Mouse (Mus musculus) limb, embryonic 15.5 days (tissue): ENCODE results near the gene Ccdc88a. TPM values are rescaled to one million over a fixed set of nuclear protein-coding genes. Genes with fewer than 3 reads are reported as not detected.
"Not testable (repeated sequence)": the region's sequence is repeated elsewhere in the genome, so short reads cannot be mapped to it uniquely, and the experiment has no call there.

Source experiments
- ATAC-seq: fragments of 200-750 bp; cut with Nextera tagmentation; 2 replicates; pipeline ENCODE4 v1.8.0; 2017; ENCODE audit warnings: low read depth, moderate TSS enrichment; ENCODE audit not compliant: insufficient number of reproducible peaks, low FRiP score, low TSS enrichment
- H3K27ac ChIP-seq: fragments of 300-500 bp; sonication (generic); 2 replicates; pipeline ENCODE4 v1.5.1; 2015; ENCODE audit warnings: moderate library complexity, mild to moderate bottlenecking, inconsistent platforms
- H3K27me3 ChIP-seq: fragments of 300-500 bp; sonication (generic); 2 replicates; pipeline ENCODE4 v1.6.1; 2015; ENCODE audit warnings: inconsistent platforms
- H3K36me3 ChIP-seq: fragments of 300-500 bp; sonication (generic); 2 replicates; pipeline ENCODE4 v1.6.1; 2015; ENCODE audit warnings: inconsistent platforms
- H3K4me1 ChIP-seq: fragments of 300-500 bp; sonication (generic); 2 replicates; pipeline ENCODE4 v1.6.1; 2015; ENCODE audit warnings: inconsistent platforms
- H3K4me2 ChIP-seq: fragments of 300-500 bp; sonication (generic); 2 replicates; pipeline ENCODE4 v1.6.1; 2015; ENCODE audit warnings: mild to moderate bottlenecking, inconsistent platforms
- H3K4me3 ChIP-seq: fragments of 300-500 bp; sonication (generic); 2 replicates; pipeline ENCODE4 v1.5.1; 2015; ENCODE audit warnings: mild to moderate bottlenecking, inconsistent platforms
- H3K9ac ChIP-seq: fragments of 300-500 bp; sonication (generic); 2 replicates; pipeline ENCODE4 v1.6.1; 2015; ENCODE audit warnings: inconsistent platforms
- H3K9me3 ChIP-seq: fragments of 300-500 bp; sonication (generic); 2 replicates; pipeline ENCODE4 v1.6.1; 2016; ENCODE audit warnings: inconsistent platforms
- WGBS: fragments of 180-500 bp; shearing (Covaris S2); methylation state at CpG from one replicate; pipeline ENCODE4 v1.1.7; 2015; 5-methylcytosine and 5-hydroxymethylcytosine counted together
- polyA plus RNA-seq: library from polyadenylated mRNA; unstranded; fragments of >200 nt; fragmentation: Nextera tagmentation; extraction: Ambion mirVana; gene quantifications from 2 replicates; pipeline ENCODE4 v1.2.1, GENCODE M21; 2015

Gene Ccdc88a
- polyA plus RNA-seq, 1 experiment from 2014 or later: 42.9 TPM

GRCm38 (mm10) chr11:29545150-29545752 is 171.8 kb downstream of the Ccdc88a start:
- not testable (repeated sequence) for H3K4me2 ChIP-seq, H3K4me3 ChIP-seq, H3K4me1 ChIP-seq, ATAC-seq, H3K27ac ChIP-seq, H3K9ac ChIP-seq, H3K27me3 ChIP-seq, H3K9me3 ChIP-seq
- 84% methylated on average over 4 of the region's 4 CpGs for WGBS
- H3K36me3 ChIP-seq: peaks cover 33% of the 10 kb centered on the region

GRCm38 (mm10) chr11:29546297-29546696 is 172.8 kb downstream of the Ccdc88a start:
- not testable (repeated sequence) for ATAC-seq

DNA sequence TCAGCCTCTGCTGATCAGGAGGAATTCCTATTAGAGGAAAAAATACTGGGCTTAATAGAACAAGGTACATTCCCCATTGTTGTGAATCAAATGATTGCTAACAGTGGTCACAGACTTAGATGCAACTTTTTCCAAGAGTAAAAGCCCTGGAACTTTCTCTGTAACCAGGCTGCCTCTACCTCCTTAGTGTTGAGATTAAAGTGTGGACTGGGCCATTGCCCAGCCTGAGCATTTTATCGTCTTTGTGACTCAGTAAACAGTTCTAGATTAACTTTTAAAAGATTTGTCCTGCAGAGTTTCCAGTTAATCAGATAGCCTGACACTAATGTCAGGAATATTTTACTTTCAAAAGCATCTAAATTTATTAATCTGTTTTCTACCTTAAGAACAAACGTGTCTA is 173.3 kb downstream of the Ccdc88a start:
- H3K9ac ChIP-seq: peak overlapping the region; percentile 92
- H3K4me3 ChIP-seq: peak overlapping the region; percentile 75
- no peak for ATAC-seq
- H3K27ac ChIP-seq: peak overlapping the region; percentile 93; the same call in 1 of the 2 replicates
- no peaks in the 10 kb centered on the region for H3K27me3 ChIP-seq
- H3K4me2 ChIP-seq: peak overlapping the region; percentile 44
- WGBS: 22% methylated on average over 2 of the region's 2 CpGs
- H3K9me3 ChIP-seq: no peaks in the 10 kb centered on the region
- peaks cover 27% of the 10 kb centered on the region for H3K36me3 ChIP-seq
- peaks cover 7% of the 10 kb centered on the region for H3K4me1 ChIP-seq

More at GRCm38 (mm10) chr11:29546297-29546696, 172.8 kb downstream of the Ccdc88a start:
- not testable (repeated sequence) for H3K9me3 ChIP-seq, H3K27me3 ChIP-seq, H3K4me1 ChIP-seq, H3K9ac ChIP-seq
- WGBS: 87% methylated on average over 2 of the region's 2 CpGs
- H3K36me3 ChIP-seq: peaks cover 28% of the 10 kb centered on the region
- H3K27ac ChIP-seq: peak overlapping the region; percentile 93; the same call in 1 of the 2 replicates
- H3K4me2 ChIP-seq: peak overlapping the region; percentile 44
- H3K4me3 ChIP-seq: peak overlapping the region; percentile 75

GRCm38 (mm10) chr11:29547249-29547751 is 173.8 kb downstream of the Ccdc88a start:
- Histone ChIP-seq H3K4me2 (peak overlapping the region; percentile 44), H3K36me3 (peaks cover 25% of the 10 kb centered on the region), H3K4me1 (peaks cover 7% of the 10 kb centered on the region), H3K4me3 (peak overlapping the region; percentile 75), H3K27ac (peak overlapping the region; percentile 93), H3K9me3 (no peaks in the 10 kb centered on the region), H3K9ac (peak overlapping the region; percentile 92), H3K27me3 (no peaks in the 10 kb centered on the region)
- peak; percentile 32; the same call in 1 of the 2 replicates for ATAC-seq
- under 1% methylated on average over 27 of the region's 27 CpGs for WGBS

DNA sequence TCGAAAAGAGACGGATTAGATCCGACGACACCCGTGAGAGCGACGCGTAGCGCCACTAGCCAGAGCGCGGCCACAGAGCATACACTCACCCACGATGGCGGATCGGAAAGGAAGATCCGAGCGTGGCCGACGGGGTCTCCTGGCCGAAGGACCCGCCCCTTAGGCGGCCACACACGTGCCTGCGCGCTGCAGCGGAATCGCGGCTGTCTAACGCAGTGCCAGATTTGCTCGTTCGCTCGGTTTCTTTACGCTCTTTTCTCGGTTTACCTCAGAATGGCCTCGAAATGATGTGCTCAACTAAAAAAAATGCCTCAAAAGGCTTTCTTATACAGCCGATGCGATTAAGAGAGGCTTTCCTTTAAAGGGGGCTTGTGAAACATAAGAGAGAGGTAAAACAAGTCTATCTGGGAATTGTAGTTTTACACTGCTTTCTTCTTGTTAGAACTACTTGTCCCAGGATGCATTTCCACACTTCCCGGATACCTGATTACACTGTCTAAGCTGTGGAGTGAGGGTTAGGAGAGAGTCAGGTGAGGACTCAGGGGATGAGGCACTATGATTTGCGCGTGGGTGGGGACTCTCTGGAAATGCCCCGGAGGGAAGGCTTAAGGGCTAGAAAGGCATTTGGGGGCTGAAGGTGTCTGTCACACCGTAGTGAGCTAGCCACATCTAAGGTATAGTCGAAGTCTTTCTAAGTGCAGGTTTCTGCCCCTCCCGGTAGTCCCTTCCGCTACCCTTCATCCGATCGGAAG is 174.5 kb downstream of the Ccdc88a start, which contains the start of the genes Clhc1 and Rps27a:
TSS of gene Clhc1 (plus strand) at position 199 of the 752 bp plus-strand sequence.
TSS of gene Rps27a (minus strand) at position 358 of the 752 bp plus-strand sequence.
- Histone ChIP-seq H3K27ac (peak within 1 kb of the TSS; percentile 93), H3K9ac (peak within 1 kb of the TSS; percentile 92), H3K4me3 (peak within 1 kb of the TSS; percentile 75), H3K4me1 (peaks cover 7% of the 10 kb centered on the region), H3K4me2 (peak within 1 kb of the TSS; percentile 55), H3K36me3 (peaks cover 23% of the 10 kb centered on the region), H3K9me3 (no peaks in the 10 kb centered on the region), H3K27me3 (no peaks in the 10 kb centered on the region)
- 1% methylated on average over 46 of the region's 46 CpGs for WGBS
- peak; percentile 96 for ATAC-seq

DNA sequence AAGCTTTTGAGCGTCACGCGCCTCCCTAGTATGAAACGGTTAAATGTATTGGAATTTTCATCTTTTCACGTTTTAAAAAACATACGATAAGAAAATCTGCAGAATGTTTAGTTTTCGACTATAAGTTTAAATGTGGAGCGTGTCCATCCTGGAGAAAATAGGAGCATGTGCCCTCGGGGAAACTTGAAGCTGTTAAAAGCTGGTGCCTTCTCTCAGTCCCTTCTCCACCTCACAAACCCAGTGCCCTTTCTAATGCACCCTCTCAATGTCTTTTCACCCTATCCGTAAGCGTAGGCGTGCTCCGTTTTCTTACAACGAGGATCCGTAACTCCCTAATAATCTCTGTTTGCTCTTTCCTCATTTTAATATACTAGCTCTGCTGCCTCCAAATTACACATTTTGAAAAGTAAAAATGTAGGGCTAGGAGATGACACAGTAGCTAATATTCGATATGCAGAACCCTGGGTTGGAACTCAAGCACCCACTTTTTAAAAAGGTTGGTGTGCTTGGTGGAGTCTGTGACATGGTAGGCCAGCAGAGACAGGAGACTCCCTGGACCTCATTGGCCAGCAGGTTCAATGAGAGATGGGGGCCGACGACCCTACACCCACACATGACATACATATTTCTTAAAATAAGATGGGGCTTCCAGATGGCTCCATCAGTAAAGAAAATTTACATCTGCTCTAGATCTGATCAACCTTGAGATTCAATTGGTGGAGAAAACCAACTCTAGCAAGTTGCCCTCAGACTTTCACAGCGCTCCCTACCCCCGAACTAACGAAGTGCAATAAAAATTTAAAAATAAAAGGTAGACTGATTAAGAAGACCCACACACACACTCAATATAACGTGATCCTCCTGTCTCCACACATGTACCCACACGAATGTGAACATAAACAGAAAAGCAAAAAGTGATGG is 175.3 kb downstream of the Ccdc88a start:
- no peaks in the 10 kb centered on the region for H3K27me3 ChIP-seq
- H3K4me1 ChIP-seq: peaks cover 7% of the 10 kb centered on the region
- H3K4me2 ChIP-seq: peak overlapping the region; percentile 55
- H3K9ac ChIP-seq: peak overlapping the region; percentile 92
- peak overlapping the region; percentile 75 for H3K4me3 ChIP-seq
- ATAC-seq: no peak
- peaks cover 20% of the 10 kb centered on the region for H3K36me3 ChIP-seq
- H3K9me3 ChIP-seq: no peaks in the 10 kb centered on the region
- peak overlapping the region; percentile 93 for H3K27ac ChIP-seq
- WGBS: 22% methylated on average over 23 of the region's 23 CpGs

- no peaks in the 10 kb centered on the region for H3K9me3 ChIP-seq
- H3K27ac ChIP-seq: no peak overlapping the region
- H3K9ac ChIP-seq: no peak overlapping the region
- H3K4me2 ChIP-seq: no peak overlapping the region
- peaks cover 14% of the 10 kb centered on the region for H3K36me3 ChIP-seq
- H3K27me3 ChIP-seq: no peaks in the 10 kb centered on the region
- 87% methylated on average over 1 of the region's 1 CpGs for WGBS
- peaks cover 7% of the 10 kb centered on the region for H3K4me1 ChIP-seq
- H3K4me3 ChIP-seq: no peak overlapping the region
- ATAC-seq: no peak
These were observed 175.9 kb downstream of the Ccdc88a start for GRCm38 (mm10) chr11:29549425-29549778.

Other genes with a start within 250 kb of the Ccdc88a start
- gene Pnpt1, start 242.9 kb upstream of the Ccdc88a start, polyA plus RNA-seq: 32.0 and 32.2 TPM in 2 replicates
- gene Ppp4r3b, start 200.8 kb upstream of the Ccdc88a start, polyA plus RNA-seq: 85.4 and 90.7 TPM in 2 replicates
- gene Cfap36, start 126.2 kb upstream of the Ccdc88a start, polyA plus RNA-seq: 47.1 and 49.9 TPM in 2 replicates
- 30.3 and 31.8 TPM in 2 replicates for gene Prorsd1, start 141.4 kb downstream of the Ccdc88a start, polyA plus RNA-seq
- 36.2 and 37.9 TPM in 2 replicates for gene Mtif2, start 152.8 kb downstream of the Ccdc88a start, polyA plus RNA-seq
- gene Clhc1, start 174.3 kb downstream of the Ccdc88a start, polyA plus RNA-seq: 0.17 and 0.41 TPM in 2 replicates
- gene Rps27a, start 174.5 kb downstream of the Ccdc88a start, polyA plus RNA-seq: 921 and 1,161 TPM in 2 replicates